Mouse (Mus musculus) C2C12 (cell line): ENCODE results near the gene Rbbp5.

ENCODE experiments used
- CTCF ChIP-seq: IDR thresholded peaks from one replicate; pipeline ENCODE4 v1.5.1; 2011; ENCODE audit not compliant: control insufficient read depth, insufficient read depth, insufficient read length
- MAX ChIP-seq: IDR thresholded peaks from one replicate; pipeline ENCODE4 v1.6.1; 2011; ENCODE audit warnings: mild to moderate bottlenecking, control low read depth
- USF1 ChIP-seq: IDR thresholded peaks from one replicate; pipeline ENCODE4 v1.6.1; 2011; ENCODE audit warnings: low read depth, mild to moderate bottlenecking, control low read depth, moderate library complexity

GRCm38 (mm10) chr1:132468926-132469325 is 8.2 kb upstream of the Rbbp5 start:
- TF ChIP-seq CTCF (no peak), USF1 (no peak), MAX (no peak)
